Mouse (Mus musculus) intestine, postnatal 0 days (tissue): ENCODE data around the gene Slc35f6. TPM values are rescaled to one million over a fixed set of nuclear protein-coding genes. Genes with fewer than 3 reads are reported as not detected.

Source experiments
- ATAC-seq: fragments of 200-750 bp; cut with Nextera tagmentation; 2 replicates; pipeline ENCODE4 v1.8.0; 2017; ENCODE audit warnings: mild to moderate bottlenecking, moderate TSS enrichment, moderate library complexity
- H3K27ac ChIP-seq: fragments of 300-500 bp; sonication (generic); 2 replicates; pipeline ENCODE4 v1.5.1; 2014; ENCODE audit warnings: mild to moderate bottlenecking, low read depth, low read length, moderate library complexity
- H3K27me3 ChIP-seq: fragments of 300-500 bp; sonication (generic); replicated peaks from 2 replicates; pipeline ENCODE4 v1.6.1; 2014; ENCODE audit warnings: low read length, mixed read lengths; ENCODE audit not compliant: control insufficient read depth, insufficient read depth
- H3K36me3 ChIP-seq: fragments of 300-500 bp; sonication (generic); 2 replicates; pipeline ENCODE4 v1.6.1; 2014; ENCODE audit warnings: mild to moderate bottlenecking, moderate library complexity; ENCODE audit not compliant: control insufficient read depth, insufficient read depth
- H3K4me1 ChIP-seq: fragments of 300-500 bp; sonication (generic); replicated peaks from 2 replicates; pipeline ENCODE4 v1.6.1; 2014; ENCODE audit warnings: antibody characterized with exemption, low read length, mixed read lengths; ENCODE audit not compliant: control insufficient read depth, insufficient read depth
- H3K4me2 ChIP-seq: fragments of 300-500 bp; sonication (generic); replicated peaks from 2 replicates; pipeline ENCODE4 v1.6.1; 2014; ENCODE audit warnings: low read depth, mild to moderate bottlenecking, moderate library complexity
- H3K4me3 ChIP-seq: fragments of 300-500 bp; sonication (generic); 2 replicates; pipeline ENCODE4 v1.5.1; 2014; ENCODE audit warnings: low read depth, low read length
- H3K9ac ChIP-seq: fragments of 300-500 bp; sonication (generic); 2 replicates; pipeline ENCODE4 v1.6.1; 2014; ENCODE audit warnings: mild to moderate bottlenecking, low read depth, low read length
- H3K9me3 ChIP-seq: fragments of 300-500 bp; sonication (generic); 2 replicates; pipeline ENCODE4 v1.6.1; 2016; ENCODE audit warnings: mixed run types; ENCODE audit not compliant: control insufficient read depth
- CTCF ChIP-seq: sonication (generic); IDR thresholded peaks from 2 replicates; pipeline ENCODE4 v1.5.1; 2016; ENCODE audit warnings: low read depth, mild to moderate bottlenecking, control low read depth, antibody characterized with exemption, moderate library complexity
- WGBS: fragments of 180-500 bp; shearing (Covaris S2); extraction: QIAGEN DNeasy Blood & Tissue Kit; methylation state at CpG from one replicate; pipeline ENCODE4 v1.1.7; 2014; 5-methylcytosine and 5-hydroxymethylcytosine counted together
- polyA plus RNA-seq: library from polyadenylated mRNA; unstranded; fragments of >200 nt; fragmentation: Nextera tagmentation; extraction: Ambion mirVana; gene quantifications from 2 replicates; pipeline ENCODE4 v1.2.1, GENCODE M21; 2015

Gene Slc35f6
- 71.6 and 79.4 TPM in 2 replicates for polyA plus RNA-seq

- H3K27ac ChIP-seq: peak within 1 kb of the TSS; percentile 51; the same call in 1 of the 2 replicates
- peak within 1 kb of the TSS; percentile 63 for H3K9ac ChIP-seq
- H3K4me3 ChIP-seq: peak within 1 kb of the TSS; percentile 58
- no peaks in the 10 kb centered on the region for H3K9me3 ChIP-seq
- H3K27me3 ChIP-seq: no peaks in the 10 kb centered on the region
- H3K36me3 ChIP-seq: peaks cover 3% of the 10 kb centered on the region; the same call in 1 of the 2 replicates
- TF ChIP-seq CTCF: no peak
- H3K4me1 ChIP-seq: peaks cover 11% of the 10 kb centered on the region; the same call in 1 of the 2 replicates
- H3K4me2 ChIP-seq: peak within 1 kb of the TSS; percentile 81
- peak; percentile 78 for ATAC-seq
- WGBS: 2% methylated on average over 38 of the region's 38 CpGs
These were observed at the start of gene Slc35f6 for GRCm38 (mm10) chr5:30647815-30648560. TSS of gene Slc35f6 (plus strand) at chr5:30647933.

DNA sequence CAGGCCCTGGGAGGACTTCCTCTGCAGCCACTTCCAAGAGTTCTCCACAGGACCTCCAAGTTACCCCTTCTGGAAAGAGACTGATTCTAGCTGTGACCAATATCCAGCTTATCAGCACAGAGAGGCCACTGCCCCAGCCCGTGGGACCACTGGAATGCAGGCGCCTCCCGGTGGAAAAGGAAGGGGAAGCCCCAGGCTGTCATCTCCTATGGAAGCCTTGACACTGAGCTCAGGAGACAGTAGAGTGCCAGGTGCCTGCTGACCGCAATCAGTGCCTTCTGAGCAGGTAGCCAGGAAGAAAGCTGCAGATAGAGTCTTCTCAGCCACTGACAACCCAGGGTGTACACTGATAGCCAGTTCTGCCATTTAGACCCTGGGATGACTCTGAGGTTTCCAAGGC, 46.3 kb upstream of the Slc35f6 start:
- 18% methylated on average over 4 of the region's 4 CpGs for WGBS
- no peaks in the 10 kb centered on the region for H3K4me1 ChIP-seq
- no peak for ATAC-seq

DNA sequence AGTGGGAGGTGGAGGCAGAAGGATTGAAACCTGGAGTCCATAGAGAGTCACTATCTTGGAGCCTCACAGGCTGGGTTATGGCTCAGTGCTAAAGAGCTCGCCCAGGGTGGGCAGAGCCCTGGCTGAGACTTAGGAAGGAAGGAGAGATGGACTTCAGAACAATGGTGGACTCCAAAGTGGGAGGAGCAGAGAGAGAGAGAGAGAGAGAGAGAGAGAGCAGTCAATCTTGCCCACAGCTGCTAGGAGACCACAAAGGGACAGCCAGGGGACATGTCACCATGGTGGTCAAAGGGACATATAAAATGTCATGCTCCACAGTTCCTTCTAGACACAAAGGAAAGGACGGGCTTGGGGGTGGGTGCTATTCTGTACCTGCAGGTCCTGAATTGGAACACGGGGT, 44.5 kb upstream of the Slc35f6 start:
- no peaks in the 10 kb centered on the region for H3K27me3 ChIP-seq
- H3K4me1 ChIP-seq: no peaks in the 10 kb centered on the region
- WGBS: 78% methylated on average over 3 of the region's 3 CpGs
- no peak overlapping the region for H3K9ac ChIP-seq
- H3K27ac ChIP-seq: no peak overlapping the region
- no peak overlapping the region for H3K4me3 ChIP-seq
- H3K36me3 ChIP-seq: no peaks in the 10 kb centered on the region
- no peak overlapping the region for H3K4me2 ChIP-seq
- no peak for TF ChIP-seq CTCF
- ATAC-seq: no peak
- no peaks in the 10 kb centered on the region for H3K9me3 ChIP-seq

More for the DNA sequence above, 46.3 kb upstream of the Slc35f6 start:
- H3K4me3 ChIP-seq: no peak overlapping the region
- H3K4me2 ChIP-seq: no peak overlapping the region
- H3K27ac ChIP-seq: no peak overlapping the region
- no peaks in the 10 kb centered on the region for H3K27me3 ChIP-seq
- H3K36me3 ChIP-seq: no peaks in the 10 kb centered on the region
- no peaks in the 10 kb centered on the region for H3K9me3 ChIP-seq
- TF ChIP-seq CTCF: peak; percentile 52
- no peak overlapping the region for H3K9ac ChIP-seq

GRCm38 (mm10) chr5:30603926-30604325, 43.8 kb upstream of the Slc35f6 start:
- Histone ChIP-seq H3K27me3 (no peaks in the 10 kb centered on the region), H3K4me3 (no peak overlapping the region), H3K9ac (no peak overlapping the region), H3K36me3 (no peaks in the 10 kb centered on the region), H3K27ac (no peak overlapping the region), H3K4me2 (no peak overlapping the region), H3K4me1 (no peaks in the 10 kb centered on the region), H3K9me3 (no peaks in the 10 kb centered on the region)
- no peak for ATAC-seq
- TF ChIP-seq CTCF: no peak
- 68% methylated on average over 4 of the region's 4 CpGs for WGBS

DNA sequence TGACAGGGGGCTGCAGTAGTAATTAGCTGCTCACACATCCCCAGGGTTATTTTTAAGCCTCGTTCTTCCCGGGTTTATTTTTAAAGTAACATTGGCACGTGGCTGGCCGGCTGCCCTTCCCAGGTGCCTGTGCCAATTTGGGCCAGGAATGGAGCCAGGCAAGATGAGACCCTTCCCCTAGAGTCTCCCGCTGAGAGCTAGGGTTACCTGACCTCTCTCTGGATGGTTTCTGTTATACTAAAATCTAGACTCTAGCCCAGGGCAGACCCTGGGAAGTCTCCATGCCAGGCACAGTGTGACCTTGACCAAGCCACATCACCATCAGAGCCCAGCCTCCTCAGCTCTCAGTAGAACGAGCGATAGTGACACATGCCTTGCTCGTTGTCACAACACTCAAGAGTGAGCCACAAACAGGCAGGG, 43.0 kb upstream of the Slc35f6 start:
- TF ChIP-seq CTCF: no peak
- no peak overlapping the region for H3K9ac ChIP-seq
- no peaks in the 10 kb centered on the region for H3K36me3 ChIP-seq
- no peaks in the 10 kb centered on the region for H3K27me3 ChIP-seq
- no peak overlapping the region for H3K4me3 ChIP-seq
- H3K9me3 ChIP-seq: no peaks in the 10 kb centered on the region
- no peaks in the 10 kb centered on the region for H3K4me1 ChIP-seq
- WGBS: 77% methylated on average over 8 of the region's 8 CpGs
- H3K4me2 ChIP-seq: no peak overlapping the region
- no peak overlapping the region for H3K27ac ChIP-seq
- ATAC-seq: no peak

DNA sequence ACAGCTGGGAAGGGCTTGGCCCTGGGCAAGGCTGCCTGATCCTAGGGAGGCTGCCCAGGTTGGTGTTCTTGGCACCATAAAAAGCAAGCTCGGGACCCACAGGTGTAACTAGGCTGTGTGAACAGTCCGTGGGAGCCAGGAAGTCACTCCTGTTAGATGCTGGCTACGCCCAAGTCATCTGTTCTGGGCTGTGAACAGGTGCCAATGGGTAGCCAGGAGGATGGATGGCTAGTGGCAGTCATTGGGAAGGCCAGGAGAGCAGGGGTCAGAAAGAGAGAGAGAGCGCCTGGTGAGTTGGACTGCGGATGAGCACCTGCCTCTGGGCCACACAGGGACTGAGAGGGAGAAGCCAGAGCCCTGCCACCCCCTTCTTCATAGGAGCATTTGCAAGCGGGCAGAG, 42.1 kb upstream of the Slc35f6 start:
- H3K27me3 ChIP-seq: no peaks in the 10 kb centered on the region
- ATAC-seq: no peak
- H3K4me1 ChIP-seq: no peaks in the 10 kb centered on the region
- no peak overlapping the region for H3K9ac ChIP-seq
- WGBS: 79% methylated on average over 6 of the region's 6 CpGs
- no peak overlapping the region for H3K4me3 ChIP-seq
- no peaks in the 10 kb centered on the region for H3K9me3 ChIP-seq
- no peak overlapping the region for H3K4me2 ChIP-seq
- H3K36me3 ChIP-seq: no peaks in the 10 kb centered on the region
- TF ChIP-seq CTCF: no peak
- H3K27ac ChIP-seq: no peak overlapping the region
